Mouse (Mus musculus) testis, adult 2 months (tissue): ENCODE results near the gene Necab3.

Source experiments
- CTCF ChIP-seq: fragments of 200-500 bp; IDR thresholded peaks from 2 replicates; pipeline ENCODE4 v1.5.1; 2012; ENCODE audit warnings: low read depth, mild to moderate bottlenecking, inconsistent platforms, low read length, moderate library complexity; ENCODE audit not compliant: control insufficient read depth, insufficient read depth, insufficient replicate concordance
- POLR2A ChIP-seq: fragments of 200-500 bp; IDR thresholded peaks from 2 replicates; pipeline ENCODE4 v1.6.1; 2012; ENCODE audit warnings: low read depth, mild to moderate bottlenecking, inconsistent platforms, low read length, moderate library complexity; ENCODE audit not compliant: control insufficient read depth

GRCm38 (mm10) chr2:154525285-154525684 lies 33.4 kb downstream of the Necab3 start:
- TF ChIP-seq CTCF: no peak
- TF ChIP-seq POLR2A: no peak
